Mouse (Mus musculus): ENCODE results near the gene Slc25a35. TPM values are rescaled to one million over a fixed set of nuclear protein-coding genes. Genes with fewer than 3 reads are reported as not detected.
"Not testable (repeated sequence)": the region's sequence is repeated elsewhere in the genome, so short reads cannot be mapped to it uniquely, and the experiment has no call there.

Gene Slc25a35
- polyA plus RNA-seq, 1 experiment from 2014 or later, result 1.6 TPM

DNA sequence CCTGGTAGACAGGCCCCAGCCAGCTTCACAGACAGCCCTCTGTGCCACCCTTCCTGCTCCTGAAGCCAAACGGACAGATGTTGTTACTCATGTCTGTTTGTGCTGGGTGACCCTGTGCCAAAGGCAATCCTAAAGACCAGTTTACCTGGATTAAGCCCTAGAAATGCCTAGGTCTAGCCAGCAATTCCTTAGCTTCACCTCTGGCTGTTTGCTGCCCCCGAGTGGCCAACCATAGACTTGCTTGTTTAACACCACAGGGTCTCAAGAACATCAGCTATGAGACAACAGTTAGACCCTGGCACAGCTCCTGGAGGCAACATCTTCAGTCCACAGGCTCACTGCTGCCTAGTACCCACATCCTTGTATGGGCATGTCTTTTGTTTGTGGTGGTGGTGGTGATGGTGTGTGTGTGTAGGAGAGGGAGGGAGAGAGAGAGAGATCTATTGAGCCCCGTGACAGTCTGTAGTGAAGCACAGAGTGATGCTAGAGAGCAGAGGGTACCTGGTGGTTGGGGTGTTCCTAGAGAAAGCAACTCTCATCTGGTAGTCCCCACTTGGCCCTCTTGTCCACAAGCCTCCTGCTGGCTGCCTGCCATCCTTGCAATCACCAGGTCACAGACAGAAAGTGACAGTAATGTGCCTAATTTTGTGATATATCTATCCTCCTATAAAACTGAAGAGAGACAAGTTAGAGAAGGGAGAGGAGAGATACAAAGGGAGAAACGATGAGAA, 14.9 kb downstream of the Slc25a35 start:
- H3K9me3 ChIP-seq (ENCODE audit: control insufficient read depth, low read length), result no peaks in the 10 kb centered on the region
- no peak overlapping the region for H3K4me2 ChIP-seq (ENCODE audit: low read depth, low read length)
- H3K9ac ChIP-seq (replicated peaks; ENCODE audit: low read depth, low read length), result no peak overlapping the region
- H3K4me3 ChIP-seq (ENCODE audit: low read depth, low read length), result no peak overlapping the region
- ATAC-seq (ENCODE audit: low read depth), result no peak
- H3K27ac ChIP-seq (ENCODE audit: low read depth, low read length), result no peak overlapping the region
- 25% methylated on average over 4 of the region's 4 CpGs for WGBS
- H3K36me3 ChIP-seq (ENCODE audit: control insufficient read depth, insufficient read depth, low read length), result peaks cover 6% of the 10 kb centered on the region; the same call in 1 of the 2 replicates
- H3K27me3 ChIP-seq (ENCODE audit: control insufficient read depth, insufficient read depth, low read length), result no peaks in the 10 kb centered on the region
- H3K4me1 ChIP-seq (ENCODE audit: control insufficient read depth, insufficient read depth, low read length), result no peaks in the 10 kb centered on the region

DNA sequence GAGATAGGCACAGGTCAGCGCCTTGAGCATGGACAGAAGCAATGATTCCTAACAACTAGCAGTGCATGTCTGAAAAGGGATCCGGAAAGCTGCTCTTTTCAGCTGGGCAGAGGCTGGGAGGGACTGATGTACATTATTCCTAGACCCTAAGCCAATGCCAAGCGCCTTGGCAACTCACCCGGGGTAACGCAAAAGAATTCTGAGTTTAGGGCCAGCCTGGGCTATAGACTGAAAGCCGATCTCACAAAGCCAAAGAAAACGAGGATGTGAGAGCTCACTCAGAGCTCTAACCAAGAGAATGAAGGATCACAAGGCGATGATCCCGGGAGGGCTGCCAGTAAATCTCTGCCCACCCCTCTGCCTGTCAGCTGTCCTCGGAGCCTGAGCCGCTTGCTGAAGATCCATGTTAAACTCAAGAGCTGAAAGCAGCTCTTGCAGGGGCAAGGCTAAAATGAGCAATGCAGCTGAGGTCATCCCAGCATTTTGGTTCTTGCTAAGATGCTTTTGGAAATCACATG, 19.5 kb downstream of the Slc25a35 start:
- Histone ChIP-seq H3K27ac (ENCODE audit: low read depth, low read length) (no peak overlapping the region), H3K9me3 (ENCODE audit: control insufficient read depth, low read length) (no peaks in the 10 kb centered on the region), H3K27me3 (ENCODE audit: control insufficient read depth, insufficient read depth, low read length) (no peaks in the 10 kb centered on the region), H3K4me2 (ENCODE audit: low read depth, low read length) (no peak overlapping the region), H3K9ac (replicated peaks; ENCODE audit: low read depth, low read length) (no peak overlapping the region), H3K36me3 (ENCODE audit: control insufficient read depth, insufficient read depth, low read length) (peaks cover 44% of the 10 kb centered on the region), H3K4me1 (ENCODE audit: control insufficient read depth, insufficient read depth, low read length) (no peaks in the 10 kb centered on the region), H3K4me3 (ENCODE audit: low read depth, low read length) (no peak overlapping the region)
- WGBS, result 74% methylated on average over 11 of the region's 11 CpGs
- no peak for ATAC-seq (ENCODE audit: low read depth)

DNA sequence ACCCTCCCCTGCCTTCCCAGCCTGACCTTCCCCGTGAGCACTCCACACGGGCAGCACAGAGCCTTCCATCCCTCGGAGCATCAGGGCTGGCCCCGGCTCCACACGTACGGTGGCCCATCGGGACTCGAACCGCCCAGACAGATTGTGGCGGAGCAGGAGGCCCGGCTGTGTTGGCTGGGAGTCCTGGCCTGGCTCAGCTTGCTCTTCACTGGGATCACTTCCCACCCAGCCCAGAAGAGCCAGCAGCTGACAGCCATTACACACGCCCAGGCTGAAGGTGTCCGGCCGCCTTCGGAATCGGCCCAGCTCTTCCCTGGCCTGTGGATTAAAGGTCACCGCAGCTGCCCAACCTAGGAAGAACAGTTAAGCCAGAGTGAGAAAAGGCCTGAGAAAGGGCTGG, 20.4 kb downstream of the Slc25a35 start:
- Histone ChIP-seq H3K36me3 (ENCODE audit: control insufficient read depth, insufficient read depth, low read length) (peaks cover 45% of the 10 kb centered on the region), H3K9me3 (ENCODE audit: control insufficient read depth, low read length) (no peaks in the 10 kb centered on the region), H3K4me3 (ENCODE audit: low read depth, low read length) (no peak overlapping the region), H3K4me2 (ENCODE audit: low read depth, low read length) (no peak overlapping the region), H3K9ac (replicated peaks; ENCODE audit: low read depth, low read length) (no peak overlapping the region), H3K27ac (ENCODE audit: low read depth, low read length) (no peak overlapping the region), H3K4me1 (ENCODE audit: control insufficient read depth, insufficient read depth, low read length) (no peaks in the 10 kb centered on the region), H3K27me3 (ENCODE audit: control insufficient read depth, insufficient read depth, low read length) (no peaks in the 10 kb centered on the region)
- 95% methylated on average over 17 of the region's 17 CpGs for WGBS
- ATAC-seq (ENCODE audit: low read depth), result no peak

DNA sequence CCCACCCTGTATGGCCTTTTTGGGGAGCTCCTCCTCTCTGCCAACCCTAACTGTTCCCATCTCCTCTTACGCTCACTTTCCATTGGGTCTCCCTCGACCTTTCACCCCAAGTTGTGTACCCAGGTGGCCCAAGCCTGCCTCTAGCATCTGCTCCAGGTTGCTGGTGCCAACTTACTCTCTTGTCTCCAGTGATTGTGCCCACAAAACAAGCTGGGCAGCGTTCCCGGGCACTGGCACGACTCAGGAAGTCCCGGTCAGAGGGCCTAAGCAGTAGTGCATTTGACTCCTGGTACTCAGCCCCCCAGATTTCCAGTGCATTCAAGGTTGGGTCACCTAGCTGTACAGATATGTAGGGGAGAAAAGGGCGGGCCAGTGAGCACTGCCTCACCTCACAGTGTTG, 25.2 kb downstream of the Slc25a35 start:
- H3K9me3 ChIP-seq (ENCODE audit: control insufficient read depth, low read length), result no peaks in the 10 kb centered on the region
- H3K27me3 ChIP-seq (ENCODE audit: control insufficient read depth, insufficient read depth, low read length), result no peaks in the 10 kb centered on the region
- ATAC-seq (ENCODE audit: low read depth), result no peak
- no peak overlapping the region for H3K4me3 ChIP-seq (ENCODE audit: low read depth, low read length)
- no peak overlapping the region for H3K9ac ChIP-seq (replicated peaks; ENCODE audit: low read depth, low read length)
- H3K4me2 ChIP-seq (ENCODE audit: low read depth, low read length), result no peak overlapping the region
- no peak overlapping the region for H3K27ac ChIP-seq (ENCODE audit: low read depth, low read length)
- H3K4me1 ChIP-seq (ENCODE audit: control insufficient read depth, insufficient read depth, low read length), result no peaks in the 10 kb centered on the region
- 91% methylated on average over 7 of the region's 7 CpGs for WGBS
- peaks cover 47% of the 10 kb centered on the region for H3K36me3 ChIP-seq (ENCODE audit: control insufficient read depth, insufficient read depth, low read length)

DNA sequence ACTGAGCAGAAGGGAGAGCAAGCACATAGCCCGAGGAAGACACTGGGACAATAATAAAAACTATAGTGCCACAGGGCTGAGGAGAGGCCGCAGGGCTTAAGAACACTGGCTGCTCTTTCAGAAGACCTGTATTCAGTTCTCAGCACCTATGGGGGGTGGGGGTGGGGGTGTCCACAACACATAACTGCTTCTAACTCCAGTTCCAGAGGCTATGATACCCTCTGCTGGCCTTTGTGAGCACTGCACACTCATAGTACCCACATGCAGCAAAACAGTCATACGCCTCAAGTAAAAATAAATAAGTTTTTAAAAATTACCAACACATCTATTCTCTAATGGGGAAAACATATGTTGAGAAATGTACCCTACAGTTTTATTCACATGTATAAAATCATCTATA, 26.4 kb downstream of the Slc25a35 start:
- Histone ChIP-seq H3K27me3 (ENCODE audit: control insufficient read depth, insufficient read depth, low read length) (no peaks in the 10 kb centered on the region), H3K4me3 (ENCODE audit: low read depth, low read length) (no peak overlapping the region), H3K9ac (replicated peaks; ENCODE audit: low read depth, low read length) (no peak overlapping the region), H3K9me3 (ENCODE audit: control insufficient read depth, low read length) (no peaks in the 10 kb centered on the region), H3K27ac (ENCODE audit: low read depth, low read length) (no peak overlapping the region), H3K4me2 (ENCODE audit: low read depth, low read length) (no peak overlapping the region), H3K36me3 (ENCODE audit: control insufficient read depth, insufficient read depth, low read length) (peaks cover 46% of the 10 kb centered on the region), H3K4me1 (ENCODE audit: control insufficient read depth, insufficient read depth, low read length) (no peaks in the 10 kb centered on the region)
- WGBS, result 95% methylated on average over 3 of the region's 3 CpGs
- no peak for ATAC-seq (ENCODE audit: low read depth)

DNA sequence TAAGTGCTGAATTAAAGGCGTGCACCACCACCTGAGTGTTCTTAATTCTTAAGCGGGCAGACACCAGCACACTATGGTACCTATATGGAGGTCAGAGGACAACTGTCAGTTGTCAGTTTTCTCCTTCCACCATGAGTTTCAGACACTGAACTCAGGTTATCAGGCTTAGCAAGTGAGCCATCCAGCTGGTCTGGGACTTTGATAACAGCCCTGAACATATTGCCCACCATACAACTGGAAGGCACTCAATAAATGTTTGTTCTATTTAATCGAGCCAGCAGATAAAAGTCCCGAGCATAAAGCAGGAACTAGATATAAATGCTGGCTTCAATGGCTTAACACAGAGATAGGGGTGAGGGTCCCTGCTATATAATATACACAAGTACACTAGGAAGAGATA, 29.1 kb downstream of the Slc25a35 start:
- Histone ChIP-seq H3K27ac (ENCODE audit: low read depth, low read length) (no peak overlapping the region), H3K4me3 (ENCODE audit: low read depth, low read length) (no peak overlapping the region), H3K4me1 (ENCODE audit: control insufficient read depth, insufficient read depth, low read length) (no peaks in the 10 kb centered on the region), H3K36me3 (ENCODE audit: control insufficient read depth, insufficient read depth, low read length) (peaks cover 44% of the 10 kb centered on the region), H3K27me3 (ENCODE audit: control insufficient read depth, insufficient read depth, low read length) (no peaks in the 10 kb centered on the region), H3K9ac (replicated peaks; ENCODE audit: low read depth, low read length) (no peak overlapping the region), H3K4me2 (ENCODE audit: low read depth, low read length) (no peak overlapping the region), H3K9me3 (ENCODE audit: control insufficient read depth, low read length) (no peaks in the 10 kb centered on the region)
- no peak for ATAC-seq (ENCODE audit: low read depth)
- WGBS, result 96% methylated on average over 4 of the region's 4 CpGs

DNA sequence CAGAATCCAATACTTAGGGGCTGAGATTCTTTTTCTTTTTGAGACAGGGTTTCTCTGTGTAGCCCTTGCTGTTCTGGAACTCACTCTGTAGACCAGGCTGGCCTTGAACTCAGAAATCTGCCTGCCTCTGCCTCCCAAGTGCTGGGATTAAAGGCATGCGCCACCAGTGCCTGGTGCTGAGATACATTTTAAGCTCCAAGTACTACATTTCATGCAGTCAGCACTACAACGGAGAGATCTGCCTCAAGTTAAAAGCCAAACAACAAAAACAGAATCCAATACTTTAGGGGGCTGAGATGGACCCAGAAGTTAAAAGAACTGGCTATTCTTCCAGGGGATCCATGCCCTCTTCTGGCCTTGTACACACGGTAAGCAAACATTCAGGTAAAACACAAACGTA, 34.9 kb downstream of the Slc25a35 start:
- H3K4me2 ChIP-seq (ENCODE audit: low read depth, low read length), result not testable (repeated sequence)
- H3K36me3 ChIP-seq (ENCODE audit: control insufficient read depth, insufficient read depth, low read length), result peaks cover 36% of the 10 kb centered on the region
- WGBS, result 94% methylated on average over 4 of the region's 4 CpGs

DNA sequence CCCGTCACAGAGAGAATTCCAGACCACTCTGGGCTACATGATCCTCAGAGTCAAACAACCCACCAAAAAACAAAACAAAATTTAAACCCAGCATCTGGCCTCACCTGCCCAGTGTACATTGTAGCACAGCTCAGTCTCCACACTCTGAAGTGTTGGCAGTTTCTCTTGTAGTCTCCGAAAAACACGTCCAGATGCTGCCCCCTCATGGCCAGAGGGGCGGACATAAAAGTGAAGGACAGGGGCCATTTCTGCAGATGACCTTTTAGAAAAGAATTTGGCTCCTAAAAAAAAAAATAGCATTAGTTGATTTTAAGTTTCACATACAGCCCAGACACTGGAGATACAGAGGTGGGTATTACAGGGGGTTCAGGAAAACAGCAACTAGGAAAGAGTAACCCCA, 35.7 kb downstream of the Slc25a35 start:
- H3K27ac ChIP-seq (ENCODE audit: low read depth, low read length), result no peak overlapping the region
- H3K27me3 ChIP-seq (ENCODE audit: control insufficient read depth, insufficient read depth, low read length), result no peaks in the 10 kb centered on the region
- peaks cover 3% of the 10 kb centered on the region; the same call in 1 of the 2 replicates for H3K4me1 ChIP-seq (ENCODE audit: control insufficient read depth, insufficient read depth, low read length)
- 77% methylated on average over 4 of the region's 4 CpGs for WGBS
- H3K4me3 ChIP-seq (ENCODE audit: low read depth, low read length), result no peak overlapping the region
- no peaks in the 10 kb centered on the region for H3K9me3 ChIP-seq (ENCODE audit: control insufficient read depth, low read length)
- H3K36me3 ChIP-seq (ENCODE audit: control insufficient read depth, insufficient read depth, low read length), result peaks cover 29% of the 10 kb centered on the region; the same call in 1 of the 2 replicates
- no peak for ATAC-seq (ENCODE audit: low read depth)
- H3K4me2 ChIP-seq (ENCODE audit: low read depth, low read length), result no peak overlapping the region
- H3K9ac ChIP-seq (replicated peaks; ENCODE audit: low read depth, low read length), result no peak overlapping the region

More for the DNA sequence above, 34.9 kb downstream of the Slc25a35 start:
- not testable (repeated sequence) for H3K9ac ChIP-seq (replicated peaks; ENCODE audit: low read depth, low read length); H3K9me3 ChIP-seq (ENCODE audit: control insufficient read depth, low read length); H3K4me3 ChIP-seq (ENCODE audit: low read depth, low read length); H3K4me1 ChIP-seq (ENCODE audit: control insufficient read depth, insufficient read depth, low read length); H3K27ac ChIP-seq (ENCODE audit: low read depth, low read length); H3K27me3 ChIP-seq (ENCODE audit: control insufficient read depth, insufficient read depth, low read length); ATAC-seq (ENCODE audit: low read depth)

DNA sequence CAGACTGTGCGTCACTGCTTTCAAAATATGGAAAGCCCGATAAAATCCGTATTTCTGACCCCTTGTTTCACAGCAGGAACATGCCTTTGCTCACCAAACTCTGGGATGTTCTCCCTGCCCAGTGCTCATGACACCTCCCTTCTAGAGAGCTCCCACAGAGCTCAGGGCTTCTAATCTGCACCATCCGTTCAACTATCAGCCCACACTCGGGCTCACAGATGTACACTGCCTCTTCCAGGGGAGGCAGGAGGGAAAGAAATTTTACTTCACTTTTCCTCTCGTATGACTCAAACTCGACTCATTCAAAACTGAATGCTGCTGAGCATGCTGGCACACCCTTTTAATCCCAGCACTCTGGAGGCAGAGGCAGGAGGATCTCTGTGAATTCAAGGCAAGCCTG, 37.3 kb downstream of the Slc25a35 start:
- H3K9me3 ChIP-seq (ENCODE audit: control insufficient read depth, low read length), result no peaks in the 10 kb centered on the region
- H3K27me3 ChIP-seq (ENCODE audit: control insufficient read depth, insufficient read depth, low read length), result no peaks in the 10 kb centered on the region
- H3K4me1 ChIP-seq (ENCODE audit: control insufficient read depth, insufficient read depth, low read length), result peaks cover 3% of the 10 kb centered on the region; the same call in 1 of the 2 replicates
- H3K27ac ChIP-seq (ENCODE audit: low read depth, low read length), result no peak overlapping the region
- WGBS, result 93% methylated on average over 7 of the region's 7 CpGs
- no peak overlapping the region for H3K4me3 ChIP-seq (ENCODE audit: low read depth, low read length)
- no peak overlapping the region for H3K9ac ChIP-seq (replicated peaks; ENCODE audit: low read depth, low read length)
- H3K36me3 ChIP-seq (ENCODE audit: control insufficient read depth, insufficient read depth, low read length), result peaks cover 23% of the 10 kb centered on the region; the same call in 1 of the 2 replicates
- no peak overlapping the region for H3K4me2 ChIP-seq (ENCODE audit: low read depth, low read length)
- ATAC-seq (ENCODE audit: low read depth), result no peak
